Mouse (Mus musculus) lung, embryonic 14.5 days (tissue): ENCODE data around the gene Mypn. TPM values are rescaled to one million over a fixed set of nuclear protein-coding genes. Genes with fewer than 3 reads are reported as not detected.

ENCODE experiments used
- ATAC-seq: fragments of 200-750 bp; cut with Nextera tagmentation; 2 replicates; pipeline ENCODE4 v1.8.0; 2017; ENCODE audit warnings: mild to moderate bottlenecking, moderate TSS enrichment, moderate library complexity; ENCODE audit not compliant: insufficient read depth
- DNase-seq: peaks from one replicate; pipeline ENCODE4 v3.0.0-alpha.2; 2015
- H3K27ac ChIP-seq: fragments of 300-500 bp; sonication (generic); 2 replicates; pipeline ENCODE4 v1.5.1; 2014; ENCODE audit warnings: low read depth, mild to moderate bottlenecking, moderate library complexity
- H3K27me3 ChIP-seq: fragments of 300-500 bp; sonication (generic); 2 replicates; pipeline ENCODE4 v1.6.1; 2014; ENCODE audit warnings: low read length, control low read depth; ENCODE audit not compliant: insufficient read depth
- H3K36me3 ChIP-seq: fragments of 300-500 bp; sonication (generic); 2 replicates; pipeline ENCODE4 v1.6.1; 2014; ENCODE audit warnings: control low read depth; ENCODE audit not compliant: insufficient read depth
- H3K4me1 ChIP-seq: fragments of 300-500 bp; sonication (generic); 2 replicates; pipeline ENCODE4 v1.6.1; 2014; ENCODE audit warnings: antibody characterized with exemption, control low read depth; ENCODE audit not compliant: insufficient read depth
- H3K4me2 ChIP-seq: fragments of 300-500 bp; sonication (generic); 2 replicates; pipeline ENCODE4 v1.6.1; 2014; ENCODE audit warnings: mild to moderate bottlenecking
- H3K4me3 ChIP-seq: fragments of 300-500 bp; sonication (generic); 2 replicates; pipeline ENCODE4 v1.5.1; 2014; ENCODE audit warnings: low read depth, low read length
- H3K9ac ChIP-seq: fragments of 300-500 bp; sonication (generic); 2 replicates; pipeline ENCODE4 v1.6.1; 2014
- H3K9me3 ChIP-seq: fragments of 300-500 bp; sonication (generic); 2 replicates; pipeline ENCODE4 v1.6.1; 2016; ENCODE audit warnings: low read depth, low read length, control low read depth
- CTCF ChIP-seq: IDR thresholded peaks from 2 replicates; pipeline ENCODE4 v1.5.1; 2016; ENCODE audit warnings: antibody characterized with exemption, low read depth
- WGBS: fragments of 180-500 bp; shearing (Covaris S2); extraction: QIAGEN DNeasy Blood & Tissue Kit; methylation state at CpG from one replicate; pipeline ENCODE4 v1.1.7; 2014; 5-methylcytosine and 5-hydroxymethylcytosine counted together
- polyA plus RNA-seq: library from polyadenylated mRNA; unstranded; fragments of >200 nt; fragmentation: Nextera tagmentation; extraction: Ambion mirVana; gene quantifications from 2 replicates; pipeline ENCODE4 v1.2.1, GENCODE M21; 2014

The Mypn gene
- polyA plus RNA-seq: 0.09 and 0.41 TPM in 2 replicates

- H3K36me3 ChIP-seq: no peaks in the 10 kb centered on the region
- no peak for ATAC-seq
- no peaks in the 10 kb centered on the region for H3K9me3 ChIP-seq
- H3K4me1 ChIP-seq: no peaks in the 10 kb centered on the region
- H3K4me3 ChIP-seq: no peak within 1 kb of the TSS
- WGBS: 58% methylated on average over 15 of the region's 15 CpGs
- no peak for TF ChIP-seq CTCF
- no peak within 1 kb of the TSS for H3K27ac ChIP-seq
- DNase-seq: no peak
- no peaks in the 10 kb centered on the region for H3K27me3 ChIP-seq
- no peak within 1 kb of the TSS for H3K9ac ChIP-seq
- H3K4me2 ChIP-seq: no peak within 1 kb of the TSS
Measured at GRCm38 (mm10) chr10:63203728-63204127, at the start of gene Mypn. Gene Mypn, minus strand, starts transcription at chr10:63203952.

- 92% methylated on average over 6 of the region's 6 CpGs for WGBS
Measured at GRCm38 (mm10) chr10:63248421-63248820, 44.7 kb upstream of the Mypn start.

GRCm38 (mm10) chr10:63247457-63247856, 43.7 kb upstream of the Mypn start:
- H3K4me3 ChIP-seq: no peak overlapping the region
- ATAC-seq (no peak), DNase-seq (no peak)
- H3K4me1 ChIP-seq: peaks cover 6% of the 10 kb centered on the region
- WGBS: 73% methylated on average over 7 of the region's 7 CpGs
- H3K27me3 ChIP-seq: no peaks in the 10 kb centered on the region
- no peak for TF ChIP-seq CTCF
- no peak overlapping the region for H3K9ac ChIP-seq
- H3K4me2 ChIP-seq: no peak overlapping the region
- no peaks in the 10 kb centered on the region for H3K9me3 ChIP-seq
- H3K36me3 ChIP-seq: peaks cover 26% of the 10 kb centered on the region
- no peak overlapping the region for H3K27ac ChIP-seq

More at GRCm38 (mm10) chr10:63248421-63248820, 44.7 kb upstream of the Mypn start:
- Histone ChIP-seq H3K27me3 (no peaks in the 10 kb centered on the region), H3K36me3 (peaks cover 31% of the 10 kb centered on the region), H3K4me2 (no peak overlapping the region), H3K4me3 (no peak overlapping the region), H3K9ac (no peak overlapping the region), H3K9me3 (no peaks in the 10 kb centered on the region), H3K27ac (no peak overlapping the region), H3K4me1 (no peaks in the 10 kb centered on the region)
- no peak for DNase-seq
- no peak for TF ChIP-seq CTCF
- no peak for ATAC-seq

- ATAC-seq (no peak), DNase-seq (no peak)
- Histone ChIP-seq H3K9ac (no peak overlapping the region), H3K4me1 (peaks cover 6% of the 10 kb centered on the region), H3K9me3 (no peaks in the 10 kb centered on the region), H3K27ac (no peak overlapping the region), H3K4me3 (no peak overlapping the region), H3K27me3 (no peaks in the 10 kb centered on the region), H3K4me2 (no peak overlapping the region), H3K36me3 (peaks cover 21% of the 10 kb centered on the region)
- no peak for TF ChIP-seq CTCF
- 96% methylated on average over 3 of the region's 3 CpGs for WGBS
Measured at GRCm38 (mm10) chr10:63245846-63246245, 42.1 kb upstream of the Mypn start.

GRCm38 (mm10) chr10:63244746-63245145, 41.0 kb upstream of the Mypn start:
- Histone ChIP-seq H3K36me3 (0 out of 2 replicates have a peak, but pooled peaks cover 10% of the 10 kb centered on the region), H3K9ac (peak overlapping the region; percentile 97), H3K27ac (peak overlapping the region; percentile 99), H3K9me3 (no peaks in the 10 kb centered on the region), H3K4me3 (peak overlapping the region; percentile 98), H3K27me3 (no peaks in the 10 kb centered on the region), H3K4me2 (peak overlapping the region; percentile 65), H3K4me1 (peaks cover 6% of the 10 kb centered on the region)
- TF ChIP-seq CTCF: peak; percentile 52
- no peak for ATAC-seq
- WGBS: 12% methylated on average over 5 of the region's 5 CpGs
- DNase-seq: peak; percentile 76

- no peak for DNase-seq
- 1% methylated on average over 41 of the region's 41 CpGs for whole genome bisulfite sequencing
- Histone ChIP-seq H3K9me3 (no peaks in the 10 kb centered on the region), H3K9ac (peak overlapping the region; percentile 97), H3K27ac (peak overlapping the region; percentile 99), H3K27me3 (no peaks in the 10 kb centered on the region), H3K4me3 (peak overlapping the region; percentile 98), H3K4me1 (peaks cover 6% of the 10 kb centered on the region), H3K4me2 (peak overlapping the region; percentile 65), H3K36me3 (0 out of 2 replicates have a peak, but pooled peaks cover 9% of the 10 kb centered on the region)
- no peak for TF ChIP-seq CTCF
- ATAC-seq: peak; percentile 86
Measured at GRCm38 (mm10) chr10:63244055-63244671, 40.4 kb upstream of the Mypn start.

GRCm38 (mm10) chr10:63243493-63244054, 39.8 kb upstream of the Mypn start, which contains the start of gene Herc4:
Gene Herc4, plus strand, starts transcription at chr10:63243810.
- Histone ChIP-seq H3K4me2 (peak within 1 kb of the TSS; percentile 74), H3K36me3 (0 out of 2 replicates have a peak, but pooled peaks cover 9% of the 10 kb centered on the region), H3K4me1 (peaks cover 6% of the 10 kb centered on the region), H3K9ac (peak within 1 kb of the TSS; percentile 97), H3K4me3 (peak within 1 kb of the TSS; percentile 98), H3K9me3 (no peaks in the 10 kb centered on the region), H3K27me3 (no peaks in the 10 kb centered on the region), H3K27ac (peak within 1 kb of the TSS; percentile 99)
- TF ChIP-seq CTCF: no peak
- ATAC-seq: peak; percentile 100
- DNase-seq: peak; percentile 96
- under 1% methylated on average over 43 of the region's 44 CpGs for WGBS
